Mouse (Mus musculus) lung, embryonic 14.5 days (tissue): ENCODE results near the gene Tmem233. TPM values are rescaled to one million over a fixed set of nuclear protein-coding genes. Genes with fewer than 3 reads are reported as not detected.
A peak's percentile ranks its signal among the peaks of the same experiment; 100 is the strongest.

Experiments used
- ATAC-seq: fragments of 200-750 bp; cut with Nextera tagmentation; 2 replicates; pipeline ENCODE4 v1.8.0; 2017; ENCODE audit warnings: mild to moderate bottlenecking, moderate TSS enrichment, moderate library complexity; ENCODE audit not compliant: insufficient read depth
- DNase-seq: peaks from one replicate; pipeline ENCODE4 v3.0.0-alpha.2; 2015
- H3K27ac ChIP-seq: fragments of 300-500 bp; sonication (generic); 2 replicates; pipeline ENCODE4 v1.5.1; 2014; ENCODE audit warnings: low read depth, mild to moderate bottlenecking, moderate library complexity
- H3K27me3 ChIP-seq: fragments of 300-500 bp; sonication (generic); 2 replicates; pipeline ENCODE4 v1.6.1; 2014; ENCODE audit warnings: low read length, control low read depth; ENCODE audit not compliant: insufficient read depth
- H3K36me3 ChIP-seq: fragments of 300-500 bp; sonication (generic); 2 replicates; pipeline ENCODE4 v1.6.1; 2014; ENCODE audit warnings: control low read depth; ENCODE audit not compliant: insufficient read depth
- H3K4me1 ChIP-seq: fragments of 300-500 bp; sonication (generic); 2 replicates; pipeline ENCODE4 v1.6.1; 2014; ENCODE audit warnings: antibody characterized with exemption, control low read depth; ENCODE audit not compliant: insufficient read depth
- H3K4me2 ChIP-seq: fragments of 300-500 bp; sonication (generic); 2 replicates; pipeline ENCODE4 v1.6.1; 2014; ENCODE audit warnings: mild to moderate bottlenecking
- H3K4me3 ChIP-seq: fragments of 300-500 bp; sonication (generic); 2 replicates; pipeline ENCODE4 v1.5.1; 2014; ENCODE audit warnings: low read depth, low read length
- H3K9ac ChIP-seq: fragments of 300-500 bp; sonication (generic); 2 replicates; pipeline ENCODE4 v1.6.1; 2014
- H3K9me3 ChIP-seq: fragments of 300-500 bp; sonication (generic); 2 replicates; pipeline ENCODE4 v1.6.1; 2016; ENCODE audit warnings: low read depth, low read length, control low read depth
- CTCF ChIP-seq: IDR thresholded peaks from 2 replicates; pipeline ENCODE4 v1.5.1; 2016; ENCODE audit warnings: antibody characterized with exemption, low read depth
- WGBS: fragments of 180-500 bp; shearing (Covaris S2); extraction: QIAGEN DNeasy Blood & Tissue Kit; methylation state at CpG from one replicate; pipeline ENCODE4 v1.1.7; 2014; 5-methylcytosine and 5-hydroxymethylcytosine counted together
- polyA plus RNA-seq: library from polyadenylated mRNA; unstranded; fragments of >200 nt; fragmentation: Nextera tagmentation; extraction: Ambion mirVana; gene quantifications from 2 replicates; pipeline ENCODE4 v1.2.1, GENCODE M21; 2014

Gene Tmem233
- polyA plus RNA-seq, 1 experiment from 2014 or later = 0.14 TPM

GRCm38 (mm10) chr5:116022658-116023200 is 60.3 kb downstream of the Tmem233 start:
- H3K27ac ChIP-seq = no peak overlapping the region
- H3K27me3 ChIP-seq = no peaks in the 10 kb centered on the region
- H3K9ac ChIP-seq = peak overlapping the region; percentile 87
- H3K4me3 ChIP-seq = peak overlapping the region; percentile 84
- H3K9me3 ChIP-seq = no peaks in the 10 kb centered on the region
- H3K4me1 ChIP-seq = no peaks in the 10 kb centered on the region
- DNase-seq = no peak
- no peak for ATAC-seq
- TF ChIP-seq CTCF = no peak
- peaks cover 46% of the 10 kb centered on the region for H3K36me3 ChIP-seq
- 73% methylated on average over 7 of the region's 7 CpGs for WGBS
- H3K4me2 ChIP-seq = peak overlapping the region; percentile 87

GRCm38 (mm10) chr5:116022131-116022530 is 60.9 kb downstream of the Tmem233 start:
- Histone ChIP-seq H3K27me3 (no peaks in the 10 kb centered on the region), H3K4me3 (peak overlapping the region; percentile 84; the same call in 1 of the 2 replicates), H3K36me3 (peaks cover 52% of the 10 kb centered on the region), H3K4me1 (no peaks in the 10 kb centered on the region), H3K9me3 (no peaks in the 10 kb centered on the region), H3K9ac (no peak overlapping the region), H3K4me2 (peak overlapping the region; percentile 87), H3K27ac (no peak overlapping the region)
- no peak for DNase-seq
- no peak for TF ChIP-seq CTCF
- 86% methylated on average over 12 of the region's 12 CpGs for WGBS
- ATAC-seq = no peak

DNA sequence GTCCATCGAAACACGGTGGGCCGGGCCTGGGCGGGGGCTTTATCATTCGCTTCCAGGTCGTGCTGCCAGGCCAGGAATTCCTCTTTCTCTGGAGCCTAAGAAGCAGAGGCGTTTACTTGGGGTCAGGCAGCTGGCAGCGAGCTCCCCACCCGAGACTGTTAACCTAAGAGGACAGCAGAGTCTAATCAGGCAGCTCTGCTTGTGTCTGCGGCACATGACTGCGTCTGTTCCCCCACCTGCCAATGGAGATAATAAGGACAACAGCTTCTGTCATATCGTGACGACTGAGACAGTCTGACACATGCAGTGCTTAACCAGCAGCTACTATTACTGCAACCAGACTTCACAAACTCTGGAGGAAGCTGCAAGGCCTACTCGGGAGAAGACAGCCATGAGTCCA is 61.5 kb downstream of the Tmem233 start:
- H3K27me3 ChIP-seq = no peaks in the 10 kb centered on the region
- 83% methylated on average over 14 of the region's 14 CpGs for WGBS
- H3K9ac ChIP-seq = no peak overlapping the region
- H3K36me3 ChIP-seq = peaks cover 58% of the 10 kb centered on the region
- no peak overlapping the region for H3K27ac ChIP-seq
- H3K4me2 ChIP-seq = peak overlapping the region; percentile 13; the same call in 1 of the 2 replicates
- no peak overlapping the region for H3K4me3 ChIP-seq
- DNase-seq (no peak), ATAC-seq (no peak)
- TF ChIP-seq CTCF = no peak
- H3K4me1 ChIP-seq = no peaks in the 10 kb centered on the region
- H3K9me3 ChIP-seq = no peaks in the 10 kb centered on the region

GRCm38 (mm10) chr5:116019371-116019770 is 63.7 kb downstream of the Tmem233 start:
- ATAC-seq (no peak), DNase-seq (no peak)
- peaks cover 79% of the 10 kb centered on the region for H3K36me3 ChIP-seq
- H3K9me3 ChIP-seq = no peaks in the 10 kb centered on the region
- WGBS = 58% methylated on average over 11 of the region's 11 CpGs
- H3K27ac ChIP-seq = no peak overlapping the region
- no peaks in the 10 kb centered on the region for H3K27me3 ChIP-seq
- H3K4me1 ChIP-seq = no peaks in the 10 kb centered on the region
- no peak overlapping the region for H3K9ac ChIP-seq
- H3K4me2 ChIP-seq = no peak overlapping the region
- no peak for TF ChIP-seq CTCF
- no peak overlapping the region for H3K4me3 ChIP-seq

GRCm38 (mm10) chr5:116018784-116019183 is 64.3 kb downstream of the Tmem233 start:
- TF ChIP-seq CTCF = 0 out of 2 replicates have a peak, but pooled peaks have one; percentile 11
- DNase-seq = no peak

DNA sequence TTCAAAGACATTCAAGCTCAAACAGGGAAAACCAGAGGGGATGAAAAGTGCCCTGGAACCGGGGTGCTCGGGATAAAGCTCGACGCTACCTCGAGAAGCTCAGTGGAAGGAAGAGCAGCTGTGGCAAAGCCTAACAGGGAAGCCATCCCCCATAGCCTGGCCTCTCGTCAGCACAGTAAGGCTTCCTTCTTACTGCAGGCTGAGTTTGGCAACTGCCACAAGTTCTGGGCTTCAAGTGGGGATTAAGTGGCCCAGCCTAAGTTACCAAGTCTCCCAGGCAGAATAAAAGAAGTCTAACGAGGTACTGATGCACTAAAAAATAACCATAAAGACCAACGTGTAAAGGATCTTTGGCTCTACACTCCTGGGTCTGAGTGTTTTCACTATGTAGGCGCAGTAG is 64.8 kb downstream of the Tmem233 start:
- Histone ChIP-seq H3K27me3 (no peaks in the 10 kb centered on the region), H3K27ac (no peak overlapping the region), H3K9me3 (no peaks in the 10 kb centered on the region), H3K9ac (no peak overlapping the region), H3K36me3 (peaks cover 91% of the 10 kb centered on the region), H3K4me2 (no peak overlapping the region), H3K4me3 (no peak overlapping the region), H3K4me1 (no peaks in the 10 kb centered on the region)
- no peak for ATAC-seq
- DNase-seq = no peak
- no peak for TF ChIP-seq CTCF
- 91% methylated on average over 9 of the region's 9 CpGs for WGBS

More at GRCm38 (mm10) chr5:116018784-116019183, 64.3 kb downstream of the Tmem233 start:
- WGBS = 70% methylated on average over 6 of the region's 6 CpGs
- H3K4me1 ChIP-seq = no peaks in the 10 kb centered on the region
- H3K9me3 ChIP-seq = no peaks in the 10 kb centered on the region
- H3K27me3 ChIP-seq = no peaks in the 10 kb centered on the region
- H3K27ac ChIP-seq = no peak overlapping the region
- H3K9ac ChIP-seq = no peak overlapping the region
- peaks cover 85% of the 10 kb centered on the region for H3K36me3 ChIP-seq
- H3K4me3 ChIP-seq = no peak overlapping the region
- no peak for ATAC-seq
- no peak overlapping the region for H3K4me2 ChIP-seq

DNA sequence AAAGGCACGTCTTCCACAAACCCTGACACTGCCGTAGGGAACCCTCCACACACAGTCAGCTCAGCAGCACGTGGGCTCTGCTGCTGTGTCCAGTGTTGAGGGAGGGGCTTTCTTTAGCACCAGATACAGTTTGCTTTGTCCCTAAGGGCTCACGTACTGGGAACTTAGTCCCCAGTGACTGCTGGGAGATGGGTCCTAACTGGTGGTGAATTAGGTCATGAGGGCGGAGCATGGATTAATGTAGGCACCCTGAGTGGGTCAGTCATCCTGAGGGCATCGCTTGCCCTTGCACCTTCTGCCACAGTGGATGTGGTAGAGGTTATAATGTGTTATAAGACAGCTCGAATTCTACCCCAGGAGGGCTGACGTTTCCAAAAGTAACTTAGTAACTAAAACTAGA is 65.7 kb downstream of the Tmem233 start:
- H3K9ac ChIP-seq = no peak overlapping the region
- H3K4me3 ChIP-seq = no peak overlapping the region
- WGBS = 91% methylated on average over 8 of the region's 8 CpGs
- ATAC-seq (no peak), DNase-seq (no peak)
- H3K27ac ChIP-seq = no peak overlapping the region
- no peaks in the 10 kb centered on the region for H3K27me3 ChIP-seq
- H3K4me2 ChIP-seq = no peak overlapping the region
- no peaks in the 10 kb centered on the region for H3K4me1 ChIP-seq
- H3K9me3 ChIP-seq = no peaks in the 10 kb centered on the region
- no peak for TF ChIP-seq CTCF
- H3K36me3 ChIP-seq = peaks cover 99% of the 10 kb centered on the region
